Mouse (Mus musculus): ENCODE data around the gene Tulp3. TPM values are rescaled to one million over a fixed set of nuclear protein-coding genes. Genes with fewer than 3 reads are reported as not detected.
A peak's percentile ranks its signal among the peaks of the same experiment; 100 is the strongest.

The Tulp3 gene
- 21.4 and 22.3 TPM in 2 replicates for polyA plus RNA-seq (2014; fragmentation: Nextera tagmentation; extraction: Ambion mirVana)

- Histone ChIP-seq H3K27me3 (ENCODE audit: control insufficient read depth, insufficient read depth, low read length) (no peaks in the 10 kb centered on the region), H3K4me1 (ENCODE audit: control insufficient read depth, insufficient read depth, low read length) (peaks cover 3% of the 10 kb centered on the region; the same call in 1 of the 2 replicates), H3K27ac (replicated peaks; ENCODE audit: low read depth, low read length) (peak within 1 kb of the TSS; percentile 11; the same call in 1 of the 2 replicates), H3K36me3 (ENCODE audit: control insufficient read depth, insufficient read depth, low read length) (peaks cover 6% of the 10 kb centered on the region), H3K9me3 (ENCODE audit: control insufficient read depth, low read length) (no peaks in the 10 kb centered on the region), H3K4me2 (ENCODE audit: low read depth, severe bottlenecking) (peak within 1 kb of the TSS; percentile 60), H3K9ac (ENCODE audit: low read length) (peak within 1 kb of the TSS; percentile 66), H3K4me3 (ENCODE audit: low read depth, low read length) (peak within 1 kb of the TSS; percentile 83)
- ATAC-seq (ENCODE audit: insufficient number of reproducible peaks, low FRiP score, low TSS enrichment, low read depth) = peak; percentile 99
- peak; percentile 99 for DNase-seq (ENCODE audit: low spot score)
- WGBS = under 1% methylated on average over 42 of the region's 42 CpGs
Observed at GRCm38 (mm10) chr6:128355726-128356416, at the start of gene Tulp3. TSS of gene Tulp3 (minus strand) at chr6:128355851.

- no peak for DNase-seq (ENCODE audit: low spot score)
- Histone ChIP-seq H3K36me3 (ENCODE audit: control insufficient read depth, insufficient read depth, low read length) (peaks cover 12% of the 10 kb centered on the region), H3K27ac (replicated peaks; ENCODE audit: low read depth, low read length) (no peak overlapping the region), H3K4me1 (ENCODE audit: control insufficient read depth, insufficient read depth, low read length) (0 out of 2 replicates have a peak, but pooled peaks cover 3% of the 10 kb centered on the region), H3K9me3 (ENCODE audit: control insufficient read depth, low read length) (no peaks in the 10 kb centered on the region), H3K4me2 (ENCODE audit: low read depth, severe bottlenecking) (no peak overlapping the region), H3K27me3 (ENCODE audit: control insufficient read depth, insufficient read depth, low read length) (no peaks in the 10 kb centered on the region), H3K4me3 (ENCODE audit: low read depth, low read length) (no peak overlapping the region), H3K9ac (ENCODE audit: low read length) (no peak overlapping the region)
- whole genome bisulfite sequencing = 67% methylated on average over 5 of the region's 5 CpGs
- ATAC-seq (ENCODE audit: insufficient number of reproducible peaks, low FRiP score, low TSS enrichment, low read depth) = no peak
Observed at GRCm38 (mm10) chr6:128404708-128405107, 49.1 kb upstream of the Tulp3 start.

GRCm38 (mm10) chr6:128399421-128400185 is 44.0 kb upstream of the Tulp3 start:
- Histone ChIP-seq H3K9me3 (ENCODE audit: control insufficient read depth, low read length) (no peaks in the 10 kb centered on the region), H3K27ac (replicated peaks; ENCODE audit: low read depth, low read length) (no peak overlapping the region), H3K4me3 (ENCODE audit: low read depth, low read length) (no peak overlapping the region), H3K36me3 (ENCODE audit: control insufficient read depth, insufficient read depth, low read length) (no peaks in the 10 kb centered on the region), H3K4me2 (ENCODE audit: low read depth, severe bottlenecking) (no peak overlapping the region), H3K9ac (ENCODE audit: low read length) (peak overlapping the region; percentile 2; the same call in 1 of the 2 replicates), H3K27me3 (ENCODE audit: control insufficient read depth, insufficient read depth, low read length) (no peaks in the 10 kb centered on the region), H3K4me1 (ENCODE audit: control insufficient read depth, insufficient read depth, low read length) (0 out of 2 replicates have a peak, but pooled peaks cover 3% of the 10 kb centered on the region)
- DNase-seq (ENCODE audit: low spot score) (peak; percentile 35), ATAC-seq (ENCODE audit: insufficient number of reproducible peaks, low FRiP score, low TSS enrichment, low read depth) (no peak)
- 55% methylated on average over 14 of the region's 21 CpGs for WGBS

- peak within 1 kb of the TSS; percentile 2; the same call in 1 of the 2 replicates for H3K9ac ChIP-seq (ENCODE audit: low read length)
- no peaks in the 10 kb centered on the region for H3K9me3 ChIP-seq (ENCODE audit: control insufficient read depth, low read length)
- WGBS = 87% methylated on average over 3 of the region's 3 CpGs
- ATAC-seq (ENCODE audit: insufficient number of reproducible peaks, low FRiP score, low TSS enrichment, low read depth) (no peak), DNase-seq (ENCODE audit: low spot score) (no peak)
- H3K4me2 ChIP-seq (ENCODE audit: low read depth, severe bottlenecking) = no peak within 1 kb of the TSS
- H3K27me3 ChIP-seq (ENCODE audit: control insufficient read depth, insufficient read depth, low read length) = no peaks in the 10 kb centered on the region
- H3K27ac ChIP-seq (replicated peaks; ENCODE audit: low read depth, low read length) = no peak within 1 kb of the TSS
- no peaks in the 10 kb centered on the region for H3K36me3 ChIP-seq (ENCODE audit: control insufficient read depth, insufficient read depth, low read length)
- H3K4me3 ChIP-seq (ENCODE audit: low read depth, low read length) = no peak within 1 kb of the TSS
- 0 out of 2 replicates have a peak, but pooled peaks cover 3% of the 10 kb centered on the region for H3K4me1 ChIP-seq (ENCODE audit: control insufficient read depth, insufficient read depth, low read length)
Observed at GRCm38 (mm10) chr6:128398996-128399395, 43.3 kb upstream of the Tulp3 start, which contains the start of gene Nrip2. TSS of gene Nrip2 (plus strand) at chr6:128399296.

GRCm38 (mm10) chr6:128397574-128398261 is 42.1 kb upstream of the Tulp3 start:
- no peak overlapping the region for H3K4me3 ChIP-seq (ENCODE audit: low read depth, low read length)
- no peak overlapping the region for H3K9ac ChIP-seq (ENCODE audit: low read length)
- H3K4me1 ChIP-seq (ENCODE audit: control insufficient read depth, insufficient read depth, low read length) = 0 out of 2 replicates have a peak, but pooled peaks cover 3% of the 10 kb centered on the region
- H3K36me3 ChIP-seq (ENCODE audit: control insufficient read depth, insufficient read depth, low read length) = no peaks in the 10 kb centered on the region
- DNase-seq (ENCODE audit: low spot score) (no peak), ATAC-seq (ENCODE audit: insufficient number of reproducible peaks, low FRiP score, low TSS enrichment, low read depth) (no peak)
- no peaks in the 10 kb centered on the region for H3K9me3 ChIP-seq (ENCODE audit: control insufficient read depth, low read length)
- no peak overlapping the region for H3K4me2 ChIP-seq (ENCODE audit: low read depth, severe bottlenecking)
- H3K27me3 ChIP-seq (ENCODE audit: control insufficient read depth, insufficient read depth, low read length) = no peaks in the 10 kb centered on the region
- WGBS = 79% methylated on average over 7 of the region's 7 CpGs
- H3K27ac ChIP-seq (replicated peaks; ENCODE audit: low read depth, low read length) = no peak overlapping the region

- H3K36me3 ChIP-seq (ENCODE audit: control insufficient read depth, insufficient read depth, low read length) = no peaks in the 10 kb centered on the region
- no peaks in the 10 kb centered on the region for H3K27me3 ChIP-seq (ENCODE audit: control insufficient read depth, insufficient read depth, low read length)
- no peak overlapping the region for H3K27ac ChIP-seq (replicated peaks; ENCODE audit: low read depth, low read length)
- no peak overlapping the region for H3K4me3 ChIP-seq (ENCODE audit: low read depth, low read length)
- WGBS = 65% methylated on average over 1 of the region's 1 CpGs
- H3K9ac ChIP-seq (ENCODE audit: low read length) = no peak overlapping the region
- H3K4me1 ChIP-seq (ENCODE audit: control insufficient read depth, insufficient read depth, low read length) = no peaks in the 10 kb centered on the region
- H3K4me2 ChIP-seq (ENCODE audit: low read depth, severe bottlenecking) = no peak overlapping the region
- no peaks in the 10 kb centered on the region for H3K9me3 ChIP-seq (ENCODE audit: control insufficient read depth, low read length)
- DNase-seq (ENCODE audit: low spot score) (no peak), ATAC-seq (ENCODE audit: insufficient number of reproducible peaks, low FRiP score, low TSS enrichment, low read depth) (no peak)
Observed at GRCm38 (mm10) chr6:128390683-128391082, 35.0 kb upstream of the Tulp3 start.

GRCm38 (mm10) chr6:128389185-128389584 is 33.5 kb upstream of the Tulp3 start:
- DNase-seq (ENCODE audit: low spot score) (no peak), ATAC-seq (ENCODE audit: insufficient number of reproducible peaks, low FRiP score, low TSS enrichment, low read depth) (no peak)
- no peaks in the 10 kb centered on the region for H3K27me3 ChIP-seq (ENCODE audit: control insufficient read depth, insufficient read depth, low read length)
- H3K4me2 ChIP-seq (ENCODE audit: low read depth, severe bottlenecking) = no peak overlapping the region
- no peak overlapping the region for H3K4me3 ChIP-seq (ENCODE audit: low read depth, low read length)
- no peaks in the 10 kb centered on the region for H3K4me1 ChIP-seq (ENCODE audit: control insufficient read depth, insufficient read depth, low read length)
- no peak overlapping the region for H3K9ac ChIP-seq (ENCODE audit: low read length)
- no peak overlapping the region for H3K27ac ChIP-seq (replicated peaks; ENCODE audit: low read depth, low read length)
- 87% methylated on average over 1 of the region's 1 CpGs for WGBS
- H3K9me3 ChIP-seq (ENCODE audit: control insufficient read depth, low read length) = no peaks in the 10 kb centered on the region
- H3K36me3 ChIP-seq (ENCODE audit: control insufficient read depth, insufficient read depth, low read length) = no peaks in the 10 kb centered on the region

GRCm38 (mm10) chr6:128385026-128385425 is 29.4 kb upstream of the Tulp3 start:
- Histone ChIP-seq H3K4me3 (ENCODE audit: low read depth, low read length) (no peak overlapping the region), H3K4me1 (ENCODE audit: control insufficient read depth, insufficient read depth, low read length) (no peaks in the 10 kb centered on the region), H3K27ac (replicated peaks; ENCODE audit: low read depth, low read length) (no peak overlapping the region), H3K36me3 (ENCODE audit: control insufficient read depth, insufficient read depth, low read length) (no peaks in the 10 kb centered on the region), H3K9me3 (ENCODE audit: control insufficient read depth, low read length) (no peaks in the 10 kb centered on the region), H3K27me3 (ENCODE audit: control insufficient read depth, insufficient read depth, low read length) (no peaks in the 10 kb centered on the region), H3K4me2 (ENCODE audit: low read depth, severe bottlenecking) (no peak overlapping the region), H3K9ac (ENCODE audit: low read length) (no peak overlapping the region)
- DNase-seq (ENCODE audit: low spot score) = no peak
- no peak for ATAC-seq (ENCODE audit: insufficient number of reproducible peaks, low FRiP score, low TSS enrichment, low read depth)
- WGBS = 87% methylated on average over 1 of the region's 1 CpGs

Data from limb, embryonic 11.5 days (tissue).